Mouse (Mus musculus) kidney, adult 2 months (tissue): ENCODE data around the gene Catsper1. TPM values are rescaled to one million over a fixed set of nuclear protein-coding genes. Genes with fewer than 3 reads are reported as not detected.

Source experiments
- DNase-seq: peaks from one replicate; pipeline ENCODE4 v3.0.0; 2021
- H3K27ac ChIP-seq: fragments of 200-500 bp; 2 replicates; pipeline ENCODE4 v1.5.1; 2012; ENCODE audit warnings: low read depth, low read length, control low read depth, inconsistent platforms; ENCODE audit not compliant: insufficient read depth
- H3K27me3 ChIP-seq: fragments of 200-500 bp; replicated peaks from 2 replicates; pipeline ENCODE4 v1.6.1; 2012; ENCODE audit warnings: mild to moderate bottlenecking, moderate library complexity, low read length, inconsistent platforms; ENCODE audit not compliant: control insufficient read depth, insufficient read depth
- H3K36me3 ChIP-seq: fragments of 200-500 bp; 2 replicates; pipeline ENCODE4 v1.6.1; 2012; ENCODE audit warnings: mild to moderate bottlenecking, moderate library complexity, low read length, inconsistent platforms; ENCODE audit not compliant: control insufficient read depth, insufficient read depth
- H3K4me1 ChIP-seq: fragments of 200-500 bp; 2 replicates; pipeline ENCODE4 v1.6.1; 2011; ENCODE audit warnings: low read length; ENCODE audit not compliant: control insufficient read depth, insufficient read depth
- H3K4me3 ChIP-seq: fragments of 200-500 bp; 2 replicates; pipeline ENCODE4 v1.5.1; 2011; ENCODE audit warnings: mild to moderate bottlenecking, low read depth, low read length, control low read depth; ENCODE audit not compliant: insufficient read depth
- CTCF ChIP-seq: fragments of 200-500 bp; conservative IDR thresholded peaks from 2 replicates; pipeline ENCODE4 v1.5.1; 2011; ENCODE audit warnings: low read depth, mild to moderate bottlenecking, control low read depth, low read length, moderate library complexity, mixed read lengths; ENCODE audit not compliant: insufficient read depth, insufficient read length
- POLR2A ChIP-seq: fragments of 200-500 bp; IDR thresholded peaks from one replicate; pipeline ENCODE4 v1.6.1; 2011; ENCODE audit warnings: low read depth, low read length, control low read depth
- WGBS: fragments of 180-500 bp; shearing (Covaris S2); methylation state at CpG from one replicate; pipeline ENCODE4 v1.1.7; 2018; 5-methylcytosine and 5-hydroxymethylcytosine counted together
- polyA plus RNA-seq: library from polyadenylated mRNA; depleted of rRNA; stranded (reverse); fragments of >200 nt; gene quantifications from 2 replicates; pipeline ENCODE4 v1.2.3, GENCODE M21; 2012; rRNA removed

The Catsper1 gene
- polyA plus RNA-seq, 1 experiment = not detected

DNA sequence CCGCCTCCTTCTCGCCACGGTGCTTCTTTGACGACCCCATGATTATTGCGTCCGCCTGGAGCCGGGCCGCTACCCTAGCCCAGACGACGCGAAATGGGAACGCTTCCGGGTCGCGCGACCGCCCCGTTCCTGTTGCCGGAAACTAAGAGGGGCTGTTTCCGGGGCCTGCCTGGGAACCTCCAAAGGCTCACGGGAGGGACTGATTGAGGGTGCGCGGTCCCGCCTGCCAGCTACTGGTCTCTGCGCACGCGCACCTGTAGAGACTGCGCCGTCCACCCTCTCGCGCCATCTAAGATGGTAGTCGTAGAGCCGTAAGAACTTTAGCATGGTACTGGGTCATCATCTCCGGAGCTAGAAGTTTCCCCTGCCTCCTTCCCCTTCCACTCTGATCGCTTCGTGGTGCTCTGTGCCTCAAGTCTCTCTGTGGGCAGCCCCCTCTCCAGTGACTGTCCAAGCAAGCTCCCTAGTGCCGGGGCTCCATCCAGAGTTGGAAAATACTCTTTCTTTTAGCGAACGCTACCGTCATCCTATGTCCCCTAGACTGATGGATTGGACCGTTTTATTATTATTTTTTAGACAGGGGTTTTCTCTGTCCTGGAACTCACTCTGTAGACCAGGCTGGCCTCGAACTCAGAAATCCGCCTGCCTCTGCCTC is 53.2 kb downstream of the Catsper1 start, which contains the start of gene Sart1:
Gene Sart1, minus strand, starts transcription at position 116 of the 655 bp plus-strand sequence.
- Histone ChIP-seq H3K36me3 (peaks cover 3% of the 10 kb centered on the region; the same call in 1 of the 2 replicates), H3K27ac (peak within 1 kb of the TSS; percentile 90), H3K4me3 (peak within 1 kb of the TSS; percentile 94), H3K4me1 (peaks cover 11% of the 10 kb centered on the region; the same call in 1 of the 2 replicates), H3K27me3 (no peaks in the 10 kb centered on the region)
- WGBS = 2% methylated on average over 43 of the region's 43 CpGs
- DNase-seq = peak; percentile 98
- TF ChIP-seq CTCF = no peak
- peak; percentile 94 for TF ChIP-seq POLR2A

DNA sequence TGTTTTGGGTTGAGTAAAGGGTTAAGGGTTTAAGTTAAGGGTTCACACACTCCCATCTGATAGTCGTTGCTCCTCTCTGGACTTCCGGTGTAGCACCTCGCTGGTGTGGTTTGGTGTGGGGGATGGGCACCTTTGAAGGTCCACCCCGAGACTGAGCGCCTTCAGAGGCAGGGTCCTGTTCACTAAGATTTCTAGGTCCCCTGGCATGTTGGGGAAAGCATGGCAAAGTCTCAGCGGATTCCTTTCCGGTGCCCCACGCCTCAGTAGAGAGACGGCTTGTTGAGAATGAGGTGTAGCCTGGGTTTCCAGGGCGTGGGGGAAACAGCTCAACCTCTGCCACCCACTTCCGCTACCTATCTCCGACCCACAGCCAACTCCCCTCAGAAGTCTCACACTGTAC is 54.1 kb downstream of the Catsper1 start:
- peak; percentile 29 for DNase-seq
- Histone ChIP-seq H3K27ac (no peak overlapping the region), H3K27me3 (no peaks in the 10 kb centered on the region), H3K4me3 (peak overlapping the region; percentile 39), H3K36me3 (no peaks in the 10 kb centered on the region), H3K4me1 (peaks cover 11% of the 10 kb centered on the region; the same call in 1 of the 2 replicates)
- 7% methylated on average over 12 of the region's 12 CpGs for WGBS
- TF ChIP-seq CTCF (no peak), POLR2A (no peak)

DNA sequence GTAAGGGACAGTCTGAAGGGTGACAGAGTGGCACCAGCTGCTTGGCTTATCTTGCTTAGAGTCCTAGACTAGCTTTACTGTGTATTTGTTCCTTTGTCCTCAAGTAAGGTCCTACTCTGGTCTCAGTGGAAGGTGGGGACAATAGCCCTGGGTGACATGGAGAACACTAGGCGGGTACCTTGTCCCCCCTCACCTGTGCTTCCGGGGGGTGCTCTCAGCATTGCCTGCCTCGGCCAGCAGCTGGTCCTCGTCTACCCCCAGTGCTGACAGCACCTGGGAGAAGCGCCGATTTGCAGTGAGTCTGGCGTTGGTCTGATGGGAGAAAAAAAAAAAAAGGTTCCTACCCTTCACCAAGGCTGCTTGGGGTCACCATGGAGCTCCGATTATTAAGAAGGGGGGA is 54.9 kb downstream of the Catsper1 start:
- 60% methylated on average over 8 of the region's 8 CpGs for WGBS
- H3K4me1 ChIP-seq = peaks cover 11% of the 10 kb centered on the region; the same call in 1 of the 2 replicates
- TF ChIP-seq CTCF = no peak
- no peak for TF ChIP-seq POLR2A
- H3K36me3 ChIP-seq = no peaks in the 10 kb centered on the region
- DNase-seq = no peak
- no peaks in the 10 kb centered on the region for H3K27me3 ChIP-seq
- H3K4me3 ChIP-seq = no peak overlapping the region
- no peak overlapping the region for H3K27ac ChIP-seq

DNA sequence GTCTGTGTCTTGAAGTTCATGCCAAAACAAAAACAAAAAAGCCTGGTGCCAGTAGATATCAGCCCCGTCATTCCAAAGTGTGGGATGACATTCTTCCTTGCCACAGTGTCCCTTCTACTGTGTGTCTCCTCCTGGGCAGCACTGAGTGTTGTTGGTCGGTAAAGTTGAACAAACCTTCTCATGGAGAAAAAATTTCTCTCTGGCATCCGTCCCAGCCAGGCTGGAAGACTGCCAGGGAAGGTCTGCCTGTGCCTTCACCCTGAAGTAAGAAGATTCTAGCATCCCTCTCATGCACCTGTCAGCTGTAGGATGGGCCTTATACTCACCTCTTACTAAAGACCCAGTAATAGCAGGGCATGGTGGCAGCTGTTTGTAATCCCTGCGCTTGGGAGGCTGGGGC is 57.4 kb downstream of the Catsper1 start:
- no peak overlapping the region for H3K4me3 ChIP-seq
- no peaks in the 10 kb centered on the region for H3K27me3 ChIP-seq
- H3K4me1 ChIP-seq = peaks cover under 1% of the 10 kb centered on the region; the same call in 1 of the 2 replicates
- no peaks in the 10 kb centered on the region for H3K36me3 ChIP-seq
- no peak overlapping the region for H3K27ac ChIP-seq
- WGBS = 36% methylated on average over 4 of the region's 4 CpGs
- DNase-seq = peak; percentile 85
- TF ChIP-seq POLR2A = no peak
- no peak for TF ChIP-seq CTCF

Other genes starting within 250 kb of the Catsper1 start
- gene Yif1a, start 247.2 kb upstream of the Catsper1 start, polyA plus RNA-seq = 258 and 297 TPM in 2 replicates
- gene Cnih2, start 237.2 kb upstream of the Catsper1 start, polyA plus RNA-seq = 0.36 and 0.37 TPM in 2 replicates
- 246 and 280 TPM in 2 replicates for gene Rab1b, start 228.7 kb upstream of the Catsper1 start, polyA plus RNA-seq
- 38.8 and 46.0 TPM in 2 replicates for gene Klc2, start 217.2 kb upstream of the Catsper1 start, polyA plus RNA-seq
- 14.3 and 16.1 TPM in 2 replicates for gene Pacs1, start 62.6 kb upstream of the Catsper1 start, polyA plus RNA-seq
- gene Sf3b2, start 40.3 kb upstream of the Catsper1 start, polyA plus RNA-seq = 95.8 and 109 TPM in 2 replicates
- gene Gal3st3, start 37.4 kb upstream of the Catsper1 start, polyA plus RNA-seq = 0.28 and 0.43 TPM in 2 replicates
- 0.52 and 1.5 TPM in 2 replicates for gene Cst6, start 13.8 kb downstream of the Catsper1 start, polyA plus RNA-seq
- 17.8 and 22.0 TPM in 2 replicates for gene Eif1ad, start 31.0 kb downstream of the Catsper1 start, polyA plus RNA-seq
- 106 and 146 TPM in 2 replicates for gene Banf1, start 31.4 kb downstream of the Catsper1 start, polyA plus RNA-seq
- gene Sart1, start 53.0 kb downstream of the Catsper1 start, polyA plus RNA-seq = 20.2 and 27.4 TPM in 2 replicates
- gene Tsga10ip, start 66.8 kb downstream of the Catsper1 start, polyA plus RNA-seq = 0.06 and 0.27 TPM in 2 replicates
- 124 and 150 TPM in 2 replicates for gene Drap1, start 89.2 kb downstream of the Catsper1 start, polyA plus RNA-seq
- gene AI837181, start 89.4 kb downstream of the Catsper1 start, polyA plus RNA-seq = 71.4 and 78.4 TPM in 2 replicates
- gene Fosl1, start 111.8 kb downstream of the Catsper1 start, polyA plus RNA-seq = 0.07 and 0.27 TPM in 2 replicates
- gene Ccdc85b, start 122.2 kb downstream of the Catsper1 start, polyA plus RNA-seq = 5.0 and 5.8 TPM in 2 replicates
- gene Fibp, start 124.9 kb downstream of the Catsper1 start, polyA plus RNA-seq = 99.5 and 117 TPM in 2 replicates
- gene Ctsw, start 132.8 kb downstream of the Catsper1 start, polyA plus RNA-seq = 1.1 and 4.7 TPM in 2 replicates
- gene Efemp2, start 138.2 kb downstream of the Catsper1 start, polyA plus RNA-seq = 43.6 and 50.8 TPM in 2 replicates
- gene Mus81, start 152.7 kb downstream of the Catsper1 start, polyA plus RNA-seq = 29.8 and 35.1 TPM in 2 replicates
- gene Cfl1, start 154.7 kb downstream of the Catsper1 start, polyA plus RNA-seq = 395 and 413 TPM in 2 replicates
- gene 1700020D05Rik, start 168.0 kb downstream of the Catsper1 start, polyA plus RNA-seq = 0.62 and 0.69 TPM in 2 replicates
- 14.7 and 16.3 TPM in 2 replicates for gene Snx32, start 174.8 kb downstream of the Catsper1 start, polyA plus RNA-seq
- gene Ovol1, start 224.9 kb downstream of the Catsper1 start, polyA plus RNA-seq = 9.0 and 10.4 TPM in 2 replicates
- gene Ap5b1, start 232.3 kb downstream of the Catsper1 start, polyA plus RNA-seq = 10.2 and 13.3 TPM in 2 replicates